Mouse (Mus musculus) heart, postnatal 0 days (tissue): ENCODE data around the gene Nsun5.

Experiments
- CTCF ChIP-seq: IDR thresholded peaks from 2 replicates; pipeline ENCODE4 v1.5.1; 2016; ENCODE audit warnings: antibody characterized with exemption, control low read depth, low read depth
- EP300 ChIP-seq: IDR thresholded peaks from 2 replicates; pipeline ENCODE4 v1.6.1; 2016; ENCODE audit warnings: antibody characterized with exemption, low read depth

GRCm38 (mm10) chr5:135357556-135357955 lies 12.2 kb upstream of the Nsun5 start:
- TF ChIP-seq CTCF, result no peak
- TF ChIP-seq EP300, result no peak
